Mouse (Mus musculus) liver, embryonic 18 days (tissue): ENCODE results near the gene Bpifb6. TPM values are rescaled to one million over a fixed set of nuclear protein-coding genes. Genes with fewer than 3 reads are reported as not detected.

Source experiments
- polyA plus RNA-seq: library from polyadenylated mRNA; depleted of rRNA; stranded (reverse); fragments of >200 nt; gene quantifications from 2 replicates; pipeline ENCODE4 v1.2.3, GENCODE M21; 2012; rRNA removed

Gene Bpifb6
- not detected in 2 replicates for polyA plus RNA-seq

DNA sequence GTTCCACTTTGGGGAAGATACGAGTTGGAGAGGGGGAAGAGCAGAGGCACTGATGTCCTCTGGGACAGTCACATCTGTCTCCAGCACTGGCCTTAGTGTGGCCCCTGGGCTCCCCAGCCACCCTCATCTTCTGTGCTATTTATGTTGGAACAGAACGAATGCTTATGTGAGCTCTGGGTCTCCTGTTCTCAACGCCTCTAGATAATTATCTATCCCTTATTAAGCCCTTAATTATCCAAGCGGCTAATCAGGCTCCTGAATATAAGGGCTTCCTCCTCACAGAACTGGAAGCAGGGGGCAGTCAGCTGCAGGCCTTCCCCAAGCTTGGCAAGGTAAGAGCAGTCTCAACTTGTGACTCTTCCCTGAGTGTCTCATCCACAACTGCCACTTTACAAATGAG, at the start of gene Bpifb6:
TSS of gene Bpifb6 (plus strand) at position 301 of the 400 bp plus-strand sequence.

DNA sequence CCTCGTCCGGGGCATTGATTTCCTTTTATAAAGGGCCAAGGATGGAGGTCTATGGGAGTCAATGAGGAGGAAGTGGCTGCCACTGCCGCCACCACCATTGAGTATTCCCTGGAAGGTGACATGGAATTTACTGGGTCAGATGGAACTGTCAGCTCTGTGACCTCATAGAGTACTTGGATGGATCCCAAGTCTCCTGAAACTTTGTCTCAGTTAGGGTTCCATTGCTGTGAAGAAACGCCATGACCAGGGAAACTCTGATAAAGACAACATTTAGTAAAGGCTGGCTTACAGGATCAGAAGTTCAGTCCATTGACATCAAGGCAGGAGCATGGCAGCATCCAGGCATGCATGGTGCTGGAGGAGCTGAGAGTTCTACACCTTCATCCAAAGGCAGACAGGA, 29.2 kb upstream of the Bpifb6 start, which contains the start of gene Sun5:
TSS of gene Sun5 (minus strand) at position 101 of the 400 bp plus-strand sequence.

DNA sequence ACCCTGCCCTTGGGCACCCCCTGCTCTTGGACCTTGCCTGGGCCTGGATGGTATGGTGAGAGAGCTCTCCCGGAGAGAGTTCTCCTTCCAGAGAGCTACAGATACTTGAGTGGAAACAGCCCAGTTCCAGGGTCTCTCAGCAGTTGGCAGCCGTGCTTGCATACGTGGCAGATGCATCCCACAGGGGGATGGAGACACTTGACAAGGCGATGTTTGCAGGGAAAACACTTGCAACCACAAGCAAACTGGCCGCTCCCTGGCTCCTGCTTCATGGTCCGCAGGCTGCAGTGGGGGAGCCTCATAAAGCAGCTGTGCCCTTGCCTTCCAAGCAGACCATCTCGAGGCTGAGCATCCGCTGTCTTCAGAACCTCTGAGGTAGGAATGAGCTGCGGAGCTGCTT, 25.4 kb upstream of the Bpifb6 start, which contains the start of gene Bpifb2:
TSS of gene Bpifb2 (plus strand) at position 301 of the 400 bp plus-strand sequence.

DNA sequence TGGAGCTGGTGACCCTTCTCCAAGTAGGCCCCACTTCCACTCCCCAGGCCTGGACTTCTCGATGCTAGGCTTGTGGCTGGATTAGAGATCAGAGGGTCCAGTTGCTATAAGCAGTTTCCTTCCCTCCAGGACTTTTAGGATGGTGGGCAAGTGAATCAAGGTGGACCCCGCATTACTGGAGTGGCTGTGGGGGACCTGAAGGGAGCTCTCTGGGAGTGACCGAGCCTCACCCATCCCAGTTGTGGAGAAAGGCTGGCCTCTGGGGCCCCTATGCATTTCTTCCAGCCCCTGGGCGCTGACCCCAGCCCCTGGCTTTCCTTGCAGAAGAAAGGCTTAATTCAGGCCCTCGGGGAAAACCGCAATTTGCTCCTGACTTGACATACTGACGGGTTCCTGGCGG, 17.7 kb downstream of the Bpifb6 start, which contains the start of gene Bpifb3:
TSS of gene Bpifb3 (plus strand) at position 301 of the 400 bp plus-strand sequence.

DNA sequence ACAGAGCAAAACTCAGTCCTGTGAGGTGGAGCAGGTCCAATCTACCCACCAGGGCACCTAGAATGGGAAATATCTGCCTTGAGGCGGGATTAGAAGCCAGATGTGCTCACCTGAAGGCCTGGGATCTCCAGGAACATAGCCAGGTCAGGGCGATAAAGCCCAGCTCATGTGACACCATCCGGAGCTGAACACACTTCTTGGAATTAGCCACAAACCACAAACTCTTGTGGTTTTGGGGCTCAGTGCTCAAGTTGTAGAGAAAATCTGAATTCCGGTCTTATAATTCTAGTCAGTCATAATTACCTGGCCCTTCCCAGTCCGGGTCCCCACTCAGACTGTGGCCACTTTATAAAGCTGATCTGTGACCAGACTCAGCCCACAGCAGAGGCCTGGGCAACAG, 37.7 kb downstream of the Bpifb6 start, which contains the start of gene Bpifb4:
TSS of gene Bpifb4 (plus strand) at position 370 of the 400 bp plus-strand sequence.

Other genes starting within 250 kb of the Bpifb6 start
- 0.70 and 0.77 TPM in 2 replicates for gene Dnmt3c, start 203.7 kb upstream of the Bpifb6 start, polyA plus RNA-seq
- 10.4 and 10.7 TPM in 2 replicates for gene Mapre1, start 159.1 kb upstream of the Bpifb6 start, polyA plus RNA-seq
- gene Efcab8, start 120.5 kb upstream of the Bpifb6 start, polyA plus RNA-seq: 0.07 TPM in 2 replicates
- gene Sun5, start 29.3 kb upstream of the Bpifb6 start, polyA plus RNA-seq: not detected in 2 replicates
- gene Bpifb2, start 25.3 kb upstream of the Bpifb6 start, polyA plus RNA-seq: not detected in 2 replicates
- gene Bpifb3, start 17.8 kb downstream of the Bpifb6 start, polyA plus RNA-seq: 0.03 and 0.04 TPM in 2 replicates
- 0.04 TPM in 1 of 2 replicates, not detected in the other for gene Bpifb4, start 37.8 kb downstream of the Bpifb6 start, polyA plus RNA-seq
- not detected in 2 replicates for gene Bpifa6, start 74.6 kb downstream of the Bpifb6 start, polyA plus RNA-seq
- not detected in 2 replicates for gene Bpifa2, start 107.9 kb downstream of the Bpifb6 start, polyA plus RNA-seq
- gene Bpifa3, start 229.9 kb downstream of the Bpifb6 start, polyA plus RNA-seq: not detected in 2 replicates
- gene Bpifa1, start 242.5 kb downstream of the Bpifb6 start, polyA plus RNA-seq: not detected in 2 replicates